Mouse (Mus musculus) ovary, postnatal 36 days (tissue): ENCODE results near the gene Thrb.

Source experiments
- DNase-seq: peaks from one replicate; pipeline ENCODE4 v3.0.0; 2022; ENCODE audit warnings: low spot score, mixed read lengths

Thrb gene

GRCm38 (mm10) chr14:18036573-18036972, 376.5 kb downstream of the Thrb start:
- DNase-seq, result no peak

GRCm38 (mm10) chr14:18062082-18062772, 402.2 kb downstream of the Thrb start:
- no peak for DNase-seq
